Mouse (Mus musculus) cerebellum, adult 11-12 months (tissue): ENCODE data around the gene Bco1.

Experiments used
- DNase-seq: peaks from one replicate; pipeline ENCODE4 v3.0.0; 2022

Gene Bco1

DNA sequence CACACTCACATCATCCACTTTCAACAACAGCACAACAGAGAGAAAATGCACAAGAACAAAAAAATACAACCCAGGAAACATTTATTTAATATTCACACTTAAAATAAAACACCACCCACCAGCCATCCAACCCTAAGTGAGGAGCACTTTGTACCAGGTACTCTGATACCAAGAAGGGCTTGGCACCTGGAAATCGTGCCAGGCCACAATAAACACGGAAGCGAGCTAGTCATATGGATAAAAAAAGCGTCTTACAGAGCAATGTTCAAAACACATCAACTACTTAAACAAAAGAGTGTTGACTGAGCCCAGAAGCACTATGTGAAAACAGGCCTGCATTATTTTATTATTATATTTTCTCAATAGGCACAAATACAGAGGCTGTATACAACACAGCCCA, 60.5 kb downstream of the Bco1 start:
- DNase-seq = no peak

- no peak for DNase-seq
Observed at GRCm38 (mm10) chr8:117156866-117157768, 61.5 kb downstream of the Bco1 start.

GRCm38 (mm10) chr8:117157769-117158091, 62.1 kb downstream of the Bco1 start:
- DNase-seq = peak; percentile 97

GRCm38 (mm10) chr8:117158135-117158761, 62.6 kb downstream of the Bco1 start, which contains the start of gene Gan:
Gan (plus strand) TSS chr8:117158135.
- peak; percentile 55 for DNase-seq

- DNase-seq = no peak
Observed at GRCm38 (mm10) chr8:117159031-117159430, 63.4 kb downstream of the Bco1 start.

GRCm38 (mm10) chr8:117164912-117165311, 69.3 kb downstream of the Bco1 start:
- DNase-seq = no peak

DNA sequence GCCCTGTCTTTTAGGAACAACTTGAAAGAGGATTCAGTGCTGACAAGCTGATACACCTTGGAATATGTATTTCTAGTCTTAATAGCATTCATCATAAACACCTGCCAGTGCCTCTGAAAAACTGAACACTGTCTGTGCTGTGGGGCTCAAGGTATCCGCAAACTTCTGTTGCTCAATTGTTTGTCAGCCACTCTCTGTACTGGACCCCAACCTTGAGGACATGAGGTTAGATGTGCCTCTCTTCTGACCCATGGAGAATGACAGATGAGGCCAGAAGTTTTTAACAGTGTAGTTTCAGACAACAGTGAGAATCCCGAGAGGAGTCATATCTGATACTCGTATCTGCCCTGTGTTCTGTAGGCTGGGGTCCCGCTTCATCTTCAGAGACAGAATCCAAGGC, 69.9 kb downstream of the Bco1 start:
- no peak for DNase-seq

GRCm38 (mm10) chr8:117166515-117166914, 70.9 kb downstream of the Bco1 start:
- no peak for DNase-seq

DNA sequence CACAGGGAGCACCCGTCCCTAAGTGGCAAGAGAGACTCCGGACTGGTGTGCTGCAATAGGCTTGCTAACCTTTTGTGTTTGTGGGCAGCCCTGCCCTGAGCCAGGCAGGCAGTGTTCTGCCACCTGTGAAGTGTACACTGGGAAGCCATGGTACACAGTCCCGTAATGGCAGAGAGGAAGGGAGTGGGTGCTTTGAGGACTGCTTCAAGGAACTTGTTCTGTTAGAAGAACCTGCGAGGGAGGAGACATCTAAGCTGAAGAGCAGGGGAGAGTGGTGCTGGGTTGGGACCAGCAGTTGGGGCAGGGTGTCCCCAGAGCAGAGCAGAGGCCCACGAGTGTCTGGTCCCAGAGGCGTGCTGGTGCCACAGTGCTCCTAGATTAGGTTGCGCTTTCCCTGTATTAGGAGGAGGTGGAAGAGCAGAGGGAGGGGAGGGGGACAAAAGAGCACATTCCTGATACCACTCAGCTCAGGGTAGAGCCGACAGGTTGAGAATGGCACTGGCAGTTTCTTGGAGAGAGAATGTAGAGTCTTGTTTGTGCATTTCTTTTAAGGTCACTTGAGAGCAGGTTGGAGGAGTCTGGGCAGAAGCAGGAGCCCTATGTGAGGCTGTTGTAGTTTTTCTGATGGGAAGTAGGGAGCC, 71.7 kb downstream of the Bco1 start:
- DNase-seq = no peak

- DNase-seq = no peak
Observed at GRCm38 (mm10) chr8:117168378-117168777, 72.7 kb downstream of the Bco1 start.

GRCm38 (mm10) chr8:117171826-117172225, 76.2 kb downstream of the Bco1 start:
- DNase-seq = no peak

DNA sequence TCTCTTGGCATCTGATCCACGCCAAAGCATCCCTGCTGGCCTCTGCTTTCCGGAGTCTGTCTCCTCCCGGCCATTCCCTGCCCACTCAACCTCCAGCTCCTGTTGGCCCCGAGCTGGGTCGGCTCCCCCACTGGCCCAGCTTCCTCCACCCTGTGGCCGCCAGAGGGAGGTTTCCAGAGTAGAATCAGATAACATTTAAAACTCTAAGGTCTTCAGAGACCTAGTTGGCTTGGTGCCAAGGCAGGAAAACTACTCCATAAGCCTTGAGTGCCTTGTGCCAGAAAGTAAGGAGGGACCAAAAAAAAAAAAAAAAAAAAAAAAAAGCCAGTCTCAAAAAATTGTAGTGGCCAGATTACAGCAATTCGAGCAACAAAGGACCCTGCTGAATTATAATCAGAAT, 77.2 kb downstream of the Bco1 start:
- peak; percentile 39 for DNase-seq

DNA sequence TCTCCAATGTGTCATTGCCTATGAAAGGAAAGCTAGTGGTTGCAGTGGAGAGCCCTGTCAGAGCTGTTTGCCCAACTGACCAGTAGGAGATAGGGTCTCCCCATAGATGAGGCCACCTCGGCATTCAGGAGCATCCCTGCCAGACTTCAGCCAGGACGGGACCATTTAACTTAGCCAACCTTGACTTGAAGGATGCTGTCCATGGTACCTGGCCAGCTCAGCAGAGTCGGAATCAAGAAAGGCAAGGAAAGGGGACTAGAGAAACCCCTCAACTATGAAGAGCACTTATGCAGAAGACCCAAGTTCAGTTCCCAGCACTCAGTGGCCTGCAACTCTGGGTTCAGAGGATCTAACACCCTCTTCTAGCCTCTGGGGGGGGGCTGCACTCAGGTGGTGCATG, 78.0 kb downstream of the Bco1 start:
- no peak for DNase-seq

GRCm38 (mm10) chr8:117174536-117174935, 78.9 kb downstream of the Bco1 start:
- DNase-seq = no peak

DNA sequence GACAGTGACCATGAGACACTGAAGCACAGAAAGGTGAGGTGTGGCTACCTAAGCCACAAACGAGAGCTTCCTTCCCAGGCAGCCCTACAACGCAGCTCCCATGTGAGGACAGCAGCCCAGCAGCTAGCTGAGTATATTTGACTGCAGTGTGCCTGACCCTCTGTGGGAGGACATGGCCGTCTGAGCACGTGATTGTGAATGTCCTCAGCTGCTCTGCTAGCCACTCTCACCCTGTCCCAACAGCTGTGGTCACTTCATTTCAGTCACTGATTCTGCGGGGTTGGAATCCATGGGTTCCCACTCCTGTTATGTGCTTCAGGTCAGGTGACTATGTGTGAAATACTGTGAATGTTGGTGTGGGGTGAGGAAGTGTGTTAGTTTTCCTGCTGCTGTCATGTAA, 80.7 kb downstream of the Bco1 start:
- DNase-seq = no peak

DNA sequence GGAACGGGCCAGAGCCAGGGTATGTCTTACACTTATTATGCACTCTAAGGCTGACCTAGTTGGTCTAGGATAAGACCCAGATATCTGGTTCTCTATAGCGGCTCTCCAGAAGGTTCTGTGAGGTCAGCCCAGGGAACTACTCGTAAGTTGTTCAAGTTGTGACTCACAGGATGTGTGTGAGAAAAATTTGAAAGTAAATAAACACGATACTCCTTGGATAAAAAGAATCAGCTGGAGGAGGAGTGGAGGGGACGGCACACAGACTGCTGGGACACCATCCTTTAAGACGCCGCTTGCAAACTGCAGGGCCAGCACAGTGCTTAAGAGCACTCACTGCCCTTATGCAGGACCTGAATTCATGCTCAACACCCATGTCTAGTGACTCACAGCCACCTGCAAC, 81.6 kb downstream of the Bco1 start:
- no peak for DNase-seq

GRCm38 (mm10) chr8:117178039-117178438, 82.4 kb downstream of the Bco1 start:
- no peak for DNase-seq

- DNase-seq = no peak
Observed at GRCm38 (mm10) chr8:117178676-117179075, 83.0 kb downstream of the Bco1 start.

DNA sequence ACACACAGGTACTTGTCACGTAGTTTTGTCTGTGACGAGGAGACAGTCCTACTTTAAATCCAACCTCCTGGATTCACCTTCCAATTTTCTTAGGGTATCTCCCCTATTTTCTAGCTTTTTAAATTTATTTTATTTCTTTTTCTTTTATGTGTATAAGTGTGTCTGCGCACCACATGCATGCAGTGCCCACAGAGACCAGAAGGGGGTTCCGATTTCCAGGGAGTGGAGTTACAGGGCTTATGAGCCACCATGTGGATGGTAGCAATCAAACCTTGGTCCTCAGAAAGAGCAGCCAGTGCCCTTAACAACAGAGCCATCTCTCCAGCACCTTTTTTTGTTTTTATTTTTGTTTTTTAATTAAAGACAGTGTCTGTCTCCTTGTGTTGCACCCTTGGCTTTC, 87.1 kb downstream of the Bco1 start:
- DNase-seq = no peak
